Mouse (Mus musculus): ENCODE measurements around the gene Gramd1a. TPM values are rescaled to one million over a fixed set of nuclear protein-coding genes. Genes with fewer than 3 reads are reported as not detected.
A peak's percentile ranks its signal among the peaks of the same experiment; 100 is the strongest.

Gene Gramd1a
- total RNA-seq (2021): 10 to 100 TPM; 36.2 to 45.2 TPM
- long read RNA-seq, experiment 1, partial matches to known transcripts: 11 of 22 reads
- long read RNA-seq, experiment 1, other reads (novel, unspliced or antisense): 11 of 22 reads
- long read RNA-seq, experiment 2, partial matches to known transcripts: 10 of 25 reads
- long read RNA-seq, experiment 2, other reads (novel, unspliced or antisense): 15 of 25 reads

DNA sequence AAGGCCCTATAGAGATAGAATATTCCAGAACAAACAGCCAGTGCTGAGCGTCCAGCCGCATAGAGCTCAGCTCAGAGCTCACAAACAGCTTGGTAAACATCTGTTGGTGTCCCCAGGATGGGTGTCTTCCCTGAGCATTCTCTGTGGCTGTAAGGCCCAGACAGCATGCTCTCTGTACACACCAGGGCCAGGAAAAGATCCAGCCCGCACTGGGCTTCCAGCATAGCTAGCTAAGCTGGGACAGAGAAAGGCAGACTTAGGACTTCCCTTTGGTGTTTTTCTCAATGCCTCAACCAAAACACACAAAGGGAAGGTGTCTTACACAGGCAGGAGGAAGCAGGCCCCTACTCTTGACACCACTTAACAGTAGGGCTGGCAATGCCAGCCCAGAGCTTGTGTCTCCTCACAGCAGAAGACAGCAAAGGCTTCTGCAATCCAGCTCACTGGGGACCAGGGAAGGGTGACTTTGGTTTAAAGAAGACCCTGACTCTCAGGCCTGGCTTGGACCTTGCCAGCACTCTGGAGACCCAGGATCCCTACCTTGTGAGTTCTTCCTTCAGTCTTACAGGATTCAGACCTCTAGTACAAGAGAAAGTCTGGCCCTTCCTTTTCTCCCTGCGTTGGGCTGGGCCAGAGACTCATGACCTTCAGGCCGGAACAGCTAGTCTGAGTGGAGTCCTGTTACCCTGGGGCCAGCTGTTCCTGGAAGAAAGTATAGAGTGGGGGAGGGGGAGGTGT is at the start of gene Gramd1a:
Gramd1a (minus strand) TSS at position 601 of the 738 bp plus-strand sequence.
- intact Hi-C loops (cut with DNase I): loop anchor here (5.0 kb wide), 1 partner anchor 48 kb away; no protein-coding TSS in a partner anchor
- peak in 1 of 2 experiments; percentile 36 for DNase-seq

DNA sequence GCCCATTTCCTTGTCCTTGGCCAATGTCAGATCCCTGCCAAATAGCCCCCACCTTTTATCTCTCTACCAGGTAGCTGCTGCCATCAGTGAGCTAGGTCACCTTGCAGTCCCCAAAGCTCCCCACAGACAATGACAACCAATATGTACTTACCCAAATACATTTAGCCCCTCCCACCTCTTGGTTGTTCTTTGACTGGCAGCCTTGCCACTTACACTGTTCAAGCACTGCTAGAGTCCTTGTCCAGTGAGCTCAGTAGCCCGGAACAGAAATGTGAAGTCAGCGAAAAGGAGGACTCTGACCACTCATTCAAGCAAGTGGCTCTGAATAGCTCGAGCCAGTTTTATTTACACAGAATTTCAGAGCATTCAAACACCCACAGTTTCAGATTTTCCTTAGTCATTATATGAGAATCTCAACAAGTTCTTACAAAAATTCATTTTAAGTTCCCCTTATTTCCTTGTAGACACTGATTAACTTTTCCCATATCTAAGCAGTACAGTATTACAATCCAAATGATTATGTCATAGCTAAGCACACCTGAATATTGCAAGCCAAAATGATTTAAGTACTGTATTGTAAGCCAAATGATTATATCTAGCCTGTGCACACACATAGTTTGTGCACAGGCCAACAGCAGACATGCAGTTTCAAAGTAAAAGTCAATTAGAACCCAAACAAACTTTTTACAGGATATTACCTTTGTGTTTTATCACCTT is 40.1 kb upstream of the Gramd1a start:
- intact Hi-C loops (cut with DNase I): no loop called here
- no peak for DNase-seq

DNA sequence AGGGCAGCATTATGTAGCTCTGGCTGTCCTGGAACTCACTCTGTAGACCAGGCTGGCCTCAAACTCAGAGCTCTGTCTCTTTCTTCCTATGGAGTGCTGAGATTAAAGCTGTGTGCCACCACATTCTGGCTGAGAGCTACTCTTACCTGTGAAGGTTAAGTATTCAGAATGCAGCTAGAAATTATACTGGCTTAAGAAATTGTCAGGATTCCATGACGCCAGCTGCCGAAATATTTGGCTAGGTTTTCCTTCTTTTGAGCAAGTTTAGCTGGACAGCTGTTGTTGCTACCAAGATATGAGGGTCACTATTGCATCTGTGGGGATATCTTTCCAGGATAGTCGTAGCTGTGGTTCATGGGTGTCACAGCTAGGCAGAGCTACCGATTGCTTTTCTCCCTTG is 29.0 kb upstream of the Gramd1a start:
- intact Hi-C loops (cut with DNase I): no loop called here

DNA sequence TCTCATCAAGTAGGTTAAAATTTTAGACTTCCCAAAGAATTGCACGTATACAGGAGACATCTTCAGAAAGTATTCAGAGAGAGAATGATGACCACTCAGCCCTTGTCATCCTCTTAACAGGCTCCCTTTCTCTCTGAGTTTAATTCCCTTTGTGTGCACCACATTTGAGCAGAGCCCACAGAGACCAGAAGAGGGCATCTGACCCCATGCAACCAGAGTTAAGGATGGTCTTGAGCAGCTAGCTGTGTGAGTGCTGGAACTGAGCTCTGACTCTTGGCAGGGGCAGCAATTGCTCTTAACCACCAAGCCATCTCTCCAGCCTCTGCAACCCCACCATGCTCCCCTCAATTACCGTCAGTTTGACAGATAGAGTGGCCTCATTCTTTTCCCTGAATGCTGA is 27.2 kb upstream of the Gramd1a start:
- DNase-seq: no peak
- intact Hi-C loops (cut with DNase I): no loop called here

More for the DNA sequence above, 29.0 kb upstream of the Gramd1a start:
- DNase-seq: no peak

DNA sequence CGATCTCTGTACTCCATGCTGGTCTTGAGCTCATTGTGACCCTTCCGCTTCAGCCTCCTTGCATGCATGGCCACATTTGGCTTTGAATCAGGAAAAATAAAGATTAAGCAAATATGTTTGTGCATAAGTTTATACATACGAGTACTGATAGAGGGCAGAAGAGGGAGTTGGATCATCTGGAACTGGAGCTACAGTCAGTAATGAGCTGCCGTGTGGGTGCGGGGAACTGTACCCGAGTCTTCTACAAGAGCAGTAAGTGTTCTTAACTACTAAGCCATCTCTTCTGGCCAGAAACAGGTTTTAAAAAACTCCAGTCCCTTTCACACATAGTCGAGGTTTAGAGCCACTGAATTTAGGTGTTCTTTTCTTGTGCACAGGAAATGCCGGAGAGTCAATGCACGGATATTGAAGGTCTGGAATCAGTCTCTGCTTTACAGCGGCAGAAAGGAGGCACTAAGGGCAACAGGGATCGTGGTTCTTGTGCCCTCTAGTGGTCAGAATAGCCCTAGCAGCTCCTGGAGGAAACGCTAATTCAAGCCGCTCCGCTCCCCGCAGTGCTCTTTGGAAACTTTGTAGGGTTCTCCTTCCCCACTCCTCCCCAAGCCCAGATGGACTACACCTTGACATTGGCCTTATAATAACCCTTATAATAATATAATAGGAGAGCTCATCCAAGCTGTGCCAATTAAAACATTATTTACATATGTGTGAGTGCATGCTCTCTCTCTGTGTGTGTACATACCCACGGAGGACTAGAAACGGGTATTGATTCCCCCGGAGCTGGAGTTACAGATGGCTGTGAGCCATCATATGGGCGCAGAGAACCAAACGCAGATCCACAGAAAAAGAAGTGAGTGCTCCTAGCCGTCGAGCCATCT is 21.4 kb upstream of the Gramd1a start:
- peak; percentile 35 to 69 for DNase-seq
- intact Hi-C loops (cut with DNase I): loop anchor here (2.0 kb wide), 1 partner anchor 44 kb away; no protein-coding TSS in a partner anchor

DNA sequence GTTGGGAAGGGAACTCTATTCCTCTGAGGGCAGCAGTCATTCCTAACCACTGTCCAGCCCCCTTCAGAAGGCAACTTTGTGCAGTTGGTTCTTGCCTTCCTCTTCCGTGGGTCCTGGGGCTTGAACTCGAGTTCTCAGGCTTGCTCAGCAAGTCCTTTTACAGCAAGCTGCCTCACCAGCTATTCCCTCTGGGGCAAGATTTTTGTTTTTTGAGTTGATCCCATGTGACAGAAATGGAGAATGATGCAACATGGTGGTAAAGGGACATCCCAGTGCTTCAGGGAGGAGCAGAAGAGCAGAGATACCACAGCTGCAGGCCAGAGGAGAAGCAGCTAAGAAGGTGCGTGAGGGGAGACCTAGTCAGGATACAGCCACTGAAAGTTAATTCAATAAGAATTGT is 19.4 kb upstream of the Gramd1a start:
- intact Hi-C loops (cut with DNase I): loop anchor here (2.0 kb wide), 1 partner anchor 34 kb away; no protein-coding TSS in a partner anchor

DNA sequence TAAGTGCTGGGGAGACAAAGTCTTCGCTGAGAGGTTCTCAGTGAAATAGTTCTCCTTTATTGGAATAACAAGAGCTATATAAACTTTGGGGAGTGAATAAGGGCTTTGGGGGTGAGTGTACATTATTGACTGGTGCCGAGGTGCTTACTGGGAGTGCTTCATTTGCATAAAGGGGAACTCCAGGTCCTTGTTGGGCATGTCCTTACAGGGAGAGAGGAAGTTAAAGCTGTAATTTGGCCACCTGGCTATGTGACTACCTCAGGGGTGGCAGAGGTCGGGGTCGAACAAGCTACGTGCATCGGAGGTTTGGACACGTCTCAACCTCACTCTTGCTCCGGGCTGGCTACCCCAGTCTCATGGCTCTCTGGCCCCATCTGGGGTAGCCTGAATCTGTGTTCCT is 18.8 kb upstream of the Gramd1a start:
- intact Hi-C loops (cut with DNase I): loop anchor here (2.0 kb wide), 1 partner anchor 34 kb away; no protein-coding TSS in a partner anchor

More for the DNA sequence above, 19.4 kb upstream of the Gramd1a start:
- DNase-seq: no peak

DNA sequence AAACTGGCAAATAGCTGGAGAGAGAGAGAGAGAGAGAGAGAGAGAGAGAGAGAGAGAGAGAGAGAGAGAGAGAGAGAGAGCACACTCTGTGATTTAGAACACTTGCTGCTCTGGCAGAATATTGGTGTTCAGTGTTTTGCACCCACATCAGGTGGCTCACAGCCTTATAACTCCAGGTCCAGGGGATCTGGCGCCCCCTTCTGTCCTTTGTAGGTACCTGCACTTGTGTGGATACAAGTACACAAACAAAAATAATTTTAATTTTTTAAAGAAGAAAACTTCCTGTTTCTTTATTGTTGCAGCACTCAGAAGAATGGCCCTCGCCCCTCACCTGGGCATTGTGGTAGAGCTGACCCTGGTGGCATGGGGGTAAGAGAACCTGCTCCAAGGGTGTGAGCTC is 16.5 kb upstream of the Gramd1a start:
- intact Hi-C loops (cut with DNase I): no loop called here
- peak in 1 of 2 experiments; percentile 21 for DNase-seq

More for the DNA sequence above, 18.8 kb upstream of the Gramd1a start:
- DNase-seq: no peak

DNA sequence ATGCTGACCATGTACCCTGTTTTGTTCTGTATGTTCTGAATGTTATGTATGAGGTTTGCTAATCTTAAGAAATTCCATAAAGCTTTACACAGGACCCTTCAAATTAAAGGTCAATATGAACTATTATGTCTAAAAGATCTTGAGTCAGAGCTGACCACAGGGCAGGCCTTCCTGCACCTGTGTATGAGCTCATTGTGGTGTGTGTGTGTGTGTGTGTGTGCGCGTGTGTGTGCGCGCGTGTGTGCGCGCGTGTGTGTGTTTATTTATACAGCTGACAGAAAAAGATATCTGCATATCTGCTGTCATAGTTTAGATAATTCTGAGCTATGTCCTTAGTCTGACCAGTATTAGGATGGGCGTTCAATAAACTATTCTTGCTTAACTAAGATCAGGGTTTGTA is 14.8 kb upstream of the Gramd1a start:
- no peak for DNase-seq
- intact Hi-C loops (cut with DNase I): no loop called here

DNA sequence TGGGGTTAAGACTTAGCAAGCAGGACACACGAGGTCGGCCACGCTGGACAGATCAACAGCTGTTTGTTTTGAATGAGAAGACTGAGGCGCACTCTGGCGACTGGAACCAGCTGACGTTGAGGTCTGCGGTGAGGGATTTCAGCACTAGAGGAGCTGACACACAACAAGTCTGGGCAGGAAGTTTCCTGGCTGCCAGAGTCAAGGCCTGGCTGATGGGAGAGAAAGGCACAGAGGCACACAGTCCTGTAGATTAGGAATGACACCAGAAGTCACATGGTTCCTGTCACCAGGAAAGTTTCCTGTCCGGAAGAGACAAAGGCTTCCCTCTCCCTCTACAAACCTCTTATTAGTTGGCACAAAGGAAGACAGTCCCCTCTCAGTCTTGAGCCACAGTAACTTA is 12.7 kb upstream of the Gramd1a start:
- intact Hi-C loops (cut with DNase I): no loop called here
- no peak for DNase-seq

DNA sequence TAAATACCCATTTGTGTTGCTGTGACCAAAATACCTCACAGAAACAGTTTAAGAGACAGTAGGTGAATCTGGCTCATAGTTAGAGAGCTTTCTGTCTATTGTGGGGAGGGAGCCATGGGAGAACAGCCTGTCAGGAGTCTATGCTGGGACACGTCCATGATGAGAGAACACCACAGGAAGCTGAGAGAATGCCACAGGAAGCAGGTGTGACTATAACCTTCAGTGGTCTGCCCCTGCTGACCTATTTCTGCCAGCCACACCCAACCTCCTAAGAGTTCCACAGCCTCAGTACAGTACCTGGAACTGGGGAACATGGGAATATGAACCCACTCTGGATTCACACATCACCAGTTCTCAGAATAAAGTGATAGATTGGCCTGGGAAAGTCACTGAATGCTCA is 9.1 kb upstream of the Gramd1a start:
- intact Hi-C loops (cut with DNase I): no loop called here
- no peak for DNase-seq

DNA sequence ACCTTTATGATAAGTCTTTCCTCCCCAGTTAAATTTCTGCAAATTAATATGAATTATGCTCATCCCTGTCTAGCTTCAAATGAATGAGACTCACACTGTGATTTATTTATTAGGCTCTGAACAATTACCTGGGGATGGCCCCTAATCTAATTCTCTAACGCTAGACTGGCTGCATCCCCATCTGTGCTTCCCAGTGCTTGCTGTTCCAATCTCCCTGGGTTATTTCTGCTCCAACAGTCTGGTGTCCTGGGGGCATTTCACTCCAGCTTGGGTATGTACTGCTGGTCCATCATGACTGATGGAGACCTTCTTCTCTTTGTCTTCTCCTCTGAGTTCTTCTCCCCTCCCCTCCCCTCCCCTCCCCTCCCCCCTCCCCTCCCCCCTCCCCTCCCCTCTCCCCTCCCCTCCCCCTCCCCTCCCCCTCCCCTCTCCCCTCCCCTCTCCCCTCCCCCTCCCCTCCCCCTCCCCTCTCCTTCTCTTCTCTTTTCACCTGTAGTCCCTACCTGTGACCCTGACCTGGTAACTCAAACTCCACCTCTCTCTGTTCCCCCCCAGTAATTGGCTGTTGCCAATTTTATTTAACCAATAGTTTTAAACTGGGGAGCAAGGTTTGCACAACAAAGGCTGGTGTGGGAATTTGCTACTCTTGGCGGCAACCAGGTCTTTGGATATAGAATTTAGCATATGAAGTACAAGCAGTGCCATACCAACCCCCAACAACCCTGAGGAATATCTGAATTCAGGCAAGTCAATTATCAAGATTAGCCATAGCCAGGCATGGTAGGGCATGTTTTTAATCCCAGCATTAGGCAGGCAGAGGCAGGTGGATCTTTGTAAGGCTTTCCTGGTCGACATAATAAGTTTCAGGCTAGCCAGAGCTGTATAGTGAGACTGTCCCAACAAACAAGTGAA is 8.2 kb upstream of the Gramd1a start:
- intact Hi-C loops (cut with DNase I): no loop called here

DNA sequence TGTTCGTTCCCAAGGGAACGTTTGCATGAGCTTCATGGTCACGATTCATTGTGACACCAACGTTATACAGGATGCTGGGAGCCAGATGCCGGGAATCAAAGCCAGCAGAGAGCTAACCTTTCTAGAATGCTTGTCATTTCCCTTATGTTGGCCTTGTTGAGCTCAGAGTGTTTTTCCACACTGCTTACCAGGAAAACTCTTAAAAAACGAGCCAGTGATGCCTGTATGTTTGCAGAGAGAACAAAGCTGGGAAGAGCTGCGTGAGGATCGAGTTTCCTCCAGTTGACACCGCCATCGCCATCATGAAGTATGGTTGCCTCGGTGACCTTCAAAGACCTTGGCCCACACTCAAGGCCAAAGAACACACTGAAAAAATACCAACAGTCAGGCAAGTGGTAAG is 6.6 kb upstream of the Gramd1a start:
- intact Hi-C loops (cut with DNase I): no loop called here
- no peak for DNase-seq

More for the DNA sequence above, 8.2 kb upstream of the Gramd1a start:
- DNase-seq: no peak

DNA sequence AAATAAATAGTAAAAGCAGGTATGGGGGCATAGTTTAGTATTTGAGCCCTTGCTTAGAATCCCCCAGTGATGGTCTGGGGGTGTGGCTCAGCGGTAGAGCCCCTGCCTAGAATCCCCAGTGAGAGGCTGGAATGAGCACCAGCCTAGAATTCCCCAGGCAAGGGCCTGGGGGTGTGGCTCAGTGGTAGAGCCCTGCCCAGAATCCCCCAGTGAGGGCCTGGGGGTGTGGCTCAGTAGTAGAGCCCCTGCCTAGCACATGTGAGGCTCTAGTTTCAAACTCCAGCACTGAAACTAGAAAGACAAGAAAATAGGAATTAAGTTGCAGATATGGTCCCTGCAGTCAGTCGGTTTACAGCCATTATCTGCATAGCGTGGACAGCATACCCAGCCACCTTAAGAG is 6.1 kb upstream of the Gramd1a start:
- no peak for DNase-seq
- intact Hi-C loops (cut with DNase I): no loop called here

DNA sequence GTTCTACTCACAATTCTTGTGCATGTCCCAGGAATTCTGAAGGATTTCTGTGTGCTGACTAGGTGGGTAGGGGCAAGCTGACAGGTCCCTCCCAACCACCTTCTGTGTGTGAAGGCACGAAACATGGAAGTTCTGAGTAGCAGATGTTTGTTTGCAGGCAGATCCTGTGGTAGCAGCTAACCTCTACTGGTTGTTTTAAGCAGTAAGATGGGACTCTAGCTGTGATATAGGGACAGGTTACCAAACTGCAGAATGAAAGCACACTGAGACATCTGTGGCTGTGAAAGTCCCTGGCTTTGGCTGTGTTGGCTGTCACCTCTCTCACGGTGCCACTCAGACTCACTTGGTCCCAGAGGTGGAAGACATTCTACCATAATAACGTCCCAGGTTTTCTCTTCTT is 5.5 kb upstream of the Gramd1a start:
- no peak for DNase-seq
- intact Hi-C loops (cut with DNase I): no loop called here

DNA sequence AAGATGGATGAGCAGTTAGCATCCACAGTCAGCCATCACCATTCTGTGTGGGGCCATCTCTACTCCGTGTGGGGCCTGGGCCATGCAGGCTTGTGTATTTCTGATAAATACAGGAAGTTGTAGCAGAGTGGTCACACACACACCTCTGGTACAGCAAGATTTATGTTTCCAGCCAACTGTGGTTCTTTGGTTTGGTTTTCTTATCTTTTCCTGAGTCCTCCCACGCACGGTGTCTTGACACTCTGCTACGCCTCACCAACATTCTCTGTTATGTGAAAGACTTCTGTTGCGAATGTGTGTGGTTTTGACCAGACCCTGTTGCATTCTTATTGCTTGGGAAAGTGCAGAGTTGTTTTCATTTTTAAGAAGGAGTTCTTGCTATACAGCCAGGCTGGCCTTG is 5.1 kb upstream of the Gramd1a start:
- intact Hi-C loops (cut with DNase I): no loop called here
- no peak for DNase-seq

DNA sequence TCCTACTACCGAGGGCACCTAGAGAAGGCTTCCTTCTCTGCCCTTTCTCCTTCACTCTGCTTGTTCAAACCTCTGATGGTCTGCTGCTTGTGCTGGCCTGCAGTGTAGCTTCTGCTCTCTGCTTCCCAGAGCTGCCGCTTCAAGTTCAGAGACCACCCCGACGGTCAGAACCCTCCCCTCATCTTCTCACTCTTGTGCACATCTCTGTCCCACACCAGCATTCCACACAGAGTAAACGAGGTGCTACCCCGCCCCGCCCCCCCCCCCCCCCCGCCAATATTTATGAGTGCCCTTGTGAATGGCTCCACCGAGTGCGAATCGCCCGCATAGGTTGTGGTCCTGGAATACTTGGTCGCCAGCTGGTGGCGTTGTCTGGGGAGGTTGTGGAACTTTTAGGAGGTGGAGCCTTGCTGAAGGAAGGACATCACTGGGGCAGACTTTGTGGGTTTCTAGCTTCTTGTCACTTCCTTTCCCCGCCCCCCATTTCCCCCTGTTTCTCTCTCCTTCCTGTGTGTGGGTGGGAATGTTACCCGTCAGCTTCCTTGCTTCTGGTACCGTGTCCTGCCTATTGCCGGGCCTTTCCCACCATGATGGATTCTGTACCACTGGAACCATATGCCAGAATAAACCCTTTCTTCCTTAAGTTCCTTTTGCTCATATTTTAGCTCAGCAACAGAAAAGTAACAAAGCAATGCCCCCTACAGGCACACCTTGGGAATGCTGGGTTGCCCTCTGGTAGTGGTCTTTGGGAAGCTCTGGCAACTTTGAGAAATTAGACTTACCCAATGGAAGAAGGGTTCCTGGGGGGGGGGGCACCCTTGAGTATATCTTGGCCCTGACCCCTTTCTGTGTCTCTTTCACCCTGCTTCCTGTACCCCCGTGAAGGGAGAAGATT is 585 bp upstream of the Gramd1a start:
- intact Hi-C loops (cut with DNase I): loop anchor here (5.0 kb wide), 1 partner anchor 49 kb away; no protein-coding TSS in a partner anchor
- peak in 1 of 2 experiments; percentile 20 for DNase-seq

Measured in gastrocnemius, postnatal 36 days (tissue).